Mouse (Mus musculus) naive thymus-derived CD4-positive, alpha-beta T cell, adult 5 months (primary cell): ENCODE measurements around the gene Psmg4. TPM values are rescaled to one million over a fixed set of nuclear protein-coding genes. Genes with fewer than 3 reads are reported as not detected.

Experiments
- polyA plus RNA-seq: library from polyadenylated mRNA; unstranded; fragments of 100-300 nt; shearing (Covaris generic); gene quantifications from one replicate; pipeline ENCODE4 v1.2.1, GENCODE M21; 2017

The Psmg4 gene
- polyA plus RNA-seq, result 52.6 TPM

DNA sequence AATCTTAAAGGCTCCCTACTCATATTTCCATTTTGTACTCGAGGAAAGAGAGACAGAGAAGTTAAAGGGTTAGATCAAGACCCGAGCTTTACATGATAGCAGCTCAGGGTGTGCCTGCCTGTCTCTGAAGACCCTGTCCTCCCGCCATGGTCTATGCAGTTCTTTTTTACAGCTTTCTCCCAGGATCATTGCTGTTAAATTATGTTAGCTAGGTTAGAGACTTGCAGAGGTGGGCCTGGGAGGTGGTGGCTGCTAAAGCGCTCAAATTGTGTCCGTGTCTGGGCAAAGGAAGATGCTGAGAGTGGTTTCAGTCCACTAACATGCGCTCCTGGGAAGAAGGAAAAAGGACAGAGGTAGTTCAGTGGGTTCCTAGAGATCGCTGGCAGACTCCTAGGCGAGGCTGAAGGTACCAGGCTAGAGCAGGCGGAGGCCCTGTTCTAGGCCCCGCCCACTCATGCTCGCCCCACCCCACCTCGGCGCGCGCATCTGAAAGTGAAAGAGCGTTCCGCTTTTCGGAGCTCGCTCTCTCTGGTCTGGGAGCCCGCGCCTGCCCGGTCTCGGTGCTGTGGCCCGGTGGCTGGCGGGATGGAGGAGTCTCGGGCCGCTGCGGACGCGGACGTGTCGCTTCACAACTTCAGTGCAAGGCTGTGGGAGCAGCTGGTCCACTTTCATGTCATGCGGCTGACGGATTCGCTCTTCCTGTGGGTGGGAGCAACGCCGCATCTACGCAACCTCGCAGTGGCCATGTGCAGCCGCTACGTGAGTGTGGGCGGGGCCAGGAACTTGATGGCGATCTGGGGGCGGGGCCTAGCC is at the start of gene Psmg4:
Gene Psmg4 (plus strand): TSS at position 474 of the 813 bp plus-strand sequence.

DNA sequence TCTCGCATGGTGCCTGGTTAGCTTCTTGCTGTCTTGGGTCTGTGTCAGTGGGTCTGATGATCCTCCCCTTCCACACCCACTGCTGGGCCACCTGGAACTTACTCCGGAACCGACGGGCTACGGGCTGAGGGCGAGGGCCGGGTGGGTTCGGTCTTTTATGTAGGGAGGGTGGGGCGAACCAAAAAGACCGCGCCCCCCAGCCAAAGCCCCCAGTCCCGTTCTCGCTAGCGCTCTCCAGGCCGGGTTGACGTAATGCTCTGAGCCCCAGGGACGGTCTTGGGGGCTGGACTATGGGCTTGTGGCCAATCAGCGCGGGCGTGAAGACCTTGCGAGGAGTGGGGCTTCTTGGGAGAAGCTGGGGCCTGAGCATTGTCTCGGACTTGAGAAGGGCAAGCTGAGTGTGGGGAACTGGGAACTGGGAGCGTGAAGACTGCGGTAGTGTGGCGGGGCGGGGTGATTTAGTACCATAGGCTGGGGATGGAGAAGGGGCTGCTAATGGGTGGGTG is 32.5 kb upstream of the Psmg4 start, which contains the start of gene Tubb2b:
Gene Tubb2b (minus strand): TSS at position 241 of the 506 bp plus-strand sequence.

Other genes with a start within 250 kb of the Psmg4 start
- gene Nqo2, start 198.3 kb upstream of the Psmg4 start, polyA plus RNA-seq, result 4.8 TPM
- gene Ripk1, start 160.6 kb upstream of the Psmg4 start, polyA plus RNA-seq, result 94.7 TPM
- 34.3 TPM for gene Serpinb6a, start 160.2 kb upstream of the Psmg4 start, polyA plus RNA-seq
- 19.6 TPM for gene Bphl, start 125.4 kb upstream of the Psmg4 start, polyA plus RNA-seq
- gene Tubb2a, start 85.0 kb upstream of the Psmg4 start, polyA plus RNA-seq, result 404 TPM
- 9.1 TPM for gene Tubb2b, start 32.5 kb upstream of the Psmg4 start, polyA plus RNA-seq
- gene Slc22a23, start 182.2 kb downstream of the Psmg4 start, polyA plus RNA-seq, result 0.15 TPM